Mouse (Mus musculus): ENCODE results near the gene Gbgt1. TPM values are rescaled to one million over a fixed set of nuclear protein-coding genes. Genes with fewer than 3 reads are reported as not detected.

Gbgt1 gene
- polyA plus RNA-seq (2012; ENCODE audit: insufficient read depth, insufficient read length, missing spikeins): 16.0 and 18.4 TPM in 2 replicates

DNA sequence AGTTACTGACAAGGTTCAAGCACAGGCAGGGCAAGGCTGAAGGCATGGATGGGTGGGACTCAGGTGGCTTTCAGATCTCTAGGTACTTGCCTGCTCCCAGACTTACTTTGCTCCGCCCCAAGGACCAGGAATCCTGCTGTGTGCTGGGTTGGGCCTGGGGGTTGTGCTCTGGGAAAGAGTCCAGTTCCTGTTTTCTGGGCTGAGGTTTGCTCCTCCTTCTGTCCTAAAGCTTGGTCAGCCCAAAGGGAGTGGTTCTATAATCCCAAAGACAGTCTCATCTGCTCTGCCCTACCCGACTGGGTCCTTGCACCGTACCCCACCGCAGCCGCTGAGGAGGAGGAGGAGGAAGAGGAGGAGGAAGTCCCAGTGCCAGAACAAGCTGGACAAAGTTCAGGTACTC lies at the start of gene Gbgt1:
Gbgt1 (plus strand) TSS at position 221 of the 400 bp plus-strand sequence.
- peak within 1 kb of the TSS; percentile 47 for H3K4me3 ChIP-seq (ENCODE audit: insufficient read depth, low read length)
- H3K4me1 ChIP-seq (ENCODE audit: control insufficient read depth, insufficient read depth, low read length): peaks cover 35% of the 10 kb centered on the region
- TF ChIP-seq POLR2A (IDR thresholded peaks at IDR 0.05; ENCODE audit: borderline replicate concordance, low read depth, low read length): no peak
- TF ChIP-seq CTCF (IDR thresholded peaks at IDR 0.05; ENCODE audit: low read depth, low read length): no peak
- peak within 1 kb of the TSS; percentile 16 for H3K27ac ChIP-seq (ENCODE audit: insufficient read depth, low read depth, low read length)

DNA sequence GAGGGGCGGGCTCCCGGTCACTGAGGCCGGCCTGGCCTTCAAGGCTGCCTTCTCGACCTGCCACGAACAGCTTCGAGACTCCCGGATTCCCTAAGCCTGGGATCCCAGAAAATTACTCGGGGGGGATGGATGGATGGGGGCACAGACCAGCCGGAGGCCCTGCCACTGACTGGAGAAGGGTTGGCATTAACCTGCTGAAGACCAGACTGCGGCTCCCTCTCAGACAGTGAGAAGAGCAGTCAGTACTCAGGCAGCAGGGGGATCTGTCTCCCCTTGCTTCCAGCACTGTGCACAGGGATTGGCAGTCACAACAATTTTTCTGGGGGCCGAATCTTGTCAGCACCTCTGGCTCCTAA lies 49.4 kb upstream of the Gbgt1 start:
- 0 out of 2 replicates have a peak, but pooled peaks cover 2% of the 10 kb centered on the region for H3K4me1 ChIP-seq (ENCODE audit: control insufficient read depth, insufficient read depth, low read length)
- TF ChIP-seq CTCF (IDR thresholded peaks at IDR 0.05; ENCODE audit: low read depth, low read length) (no peak), POLR2A (IDR thresholded peaks at IDR 0.05; ENCODE audit: borderline replicate concordance, low read depth, low read length) (no peak)
- H3K4me3 ChIP-seq (ENCODE audit: insufficient read depth, low read length): peak overlapping the region; percentile 88
- H3K27ac ChIP-seq (ENCODE audit: insufficient read depth, low read depth, low read length): no peak overlapping the region

DNA sequence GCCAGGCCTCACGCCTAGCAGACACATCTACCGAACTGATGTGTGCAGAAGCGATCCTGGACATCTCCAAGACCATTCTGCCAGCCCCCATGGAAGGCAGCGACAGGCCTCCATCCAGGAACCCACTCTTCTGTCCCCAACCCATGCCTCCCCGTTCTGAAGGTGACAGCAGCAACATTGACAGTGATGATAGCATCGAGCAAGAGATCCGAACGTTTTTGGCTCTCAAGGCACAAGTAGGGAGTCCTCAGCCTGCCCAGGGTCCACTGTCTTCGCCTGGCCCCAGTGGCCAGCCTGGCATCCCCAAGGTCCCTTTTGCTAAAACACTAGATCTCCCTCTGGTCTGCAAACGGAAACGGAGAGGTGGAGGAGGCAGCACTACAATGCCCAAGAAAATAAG lies 45.0 kb upstream of the Gbgt1 start:
- H3K4me1 ChIP-seq (ENCODE audit: control insufficient read depth, insufficient read depth, low read length): no peaks in the 10 kb centered on the region
- no peak overlapping the region for H3K4me3 ChIP-seq (ENCODE audit: insufficient read depth, low read length)
- H3K27ac ChIP-seq (ENCODE audit: insufficient read depth, low read depth, low read length): no peak overlapping the region
- TF ChIP-seq CTCF (IDR thresholded peaks at IDR 0.05; ENCODE audit: low read depth, low read length): no peak
- no peak for TF ChIP-seq POLR2A (IDR thresholded peaks at IDR 0.05; ENCODE audit: borderline replicate concordance, low read depth, low read length)

DNA sequence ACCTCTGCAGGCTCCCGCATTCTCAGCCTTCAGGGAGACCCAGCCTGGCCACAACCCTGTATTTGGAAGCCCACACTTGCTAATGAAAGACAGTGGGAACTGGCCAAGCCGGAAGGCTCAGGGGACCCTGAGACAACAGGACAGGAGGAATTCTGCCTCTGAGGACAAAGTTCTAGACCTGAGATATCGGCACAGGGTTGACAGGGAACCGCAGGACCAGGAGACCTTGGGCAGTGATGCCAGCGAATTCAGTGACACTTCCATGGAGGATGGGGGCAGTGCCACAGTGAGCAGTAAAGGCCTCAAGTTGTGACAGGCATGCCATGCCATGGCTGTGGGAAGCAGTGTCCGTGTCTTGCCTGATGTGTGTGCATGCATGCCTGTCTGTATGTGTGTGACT lies 43.2 kb upstream of the Gbgt1 start:
- Histone ChIP-seq H3K4me1 (ENCODE audit: control insufficient read depth, insufficient read depth, low read length) (no peaks in the 10 kb centered on the region), H3K4me3 (ENCODE audit: insufficient read depth, low read length) (no peak overlapping the region), H3K27ac (ENCODE audit: insufficient read depth, low read depth, low read length) (no peak overlapping the region)
- no peak for TF ChIP-seq CTCF (IDR thresholded peaks at IDR 0.05; ENCODE audit: low read depth, low read length)
- no peak for TF ChIP-seq POLR2A (IDR thresholded peaks at IDR 0.05; ENCODE audit: borderline replicate concordance, low read depth, low read length)

DNA sequence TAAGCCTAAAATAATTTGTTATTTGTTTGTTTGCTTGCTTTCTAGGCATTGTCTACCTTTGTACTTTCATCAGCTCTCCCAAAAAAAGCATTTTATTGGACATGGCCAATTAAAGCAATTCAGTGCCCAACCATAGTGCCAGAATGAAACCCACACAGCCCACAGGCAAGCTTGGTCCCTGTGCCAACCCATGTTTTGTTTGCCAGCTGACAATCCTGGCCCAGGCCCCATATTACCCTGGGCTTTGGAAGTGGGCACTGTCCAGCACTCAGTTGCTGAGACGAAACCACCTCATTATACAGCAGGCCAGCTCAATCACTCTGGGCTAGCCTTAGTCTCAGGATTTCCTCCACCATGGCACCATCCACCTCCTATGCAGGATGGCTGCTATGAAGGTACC lies 40.1 kb upstream of the Gbgt1 start:
- TF ChIP-seq CTCF (IDR thresholded peaks at IDR 0.05; ENCODE audit: low read depth, low read length) (no peak), POLR2A (IDR thresholded peaks at IDR 0.05; ENCODE audit: borderline replicate concordance, low read depth, low read length) (no peak)
- H3K4me1 ChIP-seq (ENCODE audit: control insufficient read depth, insufficient read depth, low read length): no peaks in the 10 kb centered on the region
- H3K27ac ChIP-seq (ENCODE audit: insufficient read depth, low read depth, low read length): no peak overlapping the region
- H3K4me3 ChIP-seq (ENCODE audit: insufficient read depth, low read length): no peak overlapping the region

DNA sequence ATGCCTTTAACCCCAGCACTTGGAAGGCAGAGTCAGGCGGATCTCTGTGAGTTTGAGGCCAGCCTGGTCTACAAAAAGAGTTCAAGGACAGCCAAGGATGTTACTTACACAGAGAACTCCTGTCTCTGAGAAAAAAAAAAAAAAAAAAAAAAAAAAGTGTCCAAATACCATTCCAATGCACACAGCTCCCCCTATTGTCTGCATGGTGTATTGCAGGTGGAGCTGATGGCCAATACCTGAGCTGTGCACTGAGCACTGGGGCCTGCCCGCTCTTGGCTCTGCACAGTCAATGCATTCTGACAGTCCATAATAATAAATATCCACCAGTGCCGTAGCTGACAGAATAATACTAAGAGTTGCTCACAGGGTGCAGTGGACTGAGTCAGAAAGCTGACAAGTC lies 32.8 kb upstream of the Gbgt1 start:
- no peak overlapping the region for H3K4me3 ChIP-seq (ENCODE audit: insufficient read depth, low read length)
- no peak overlapping the region for H3K27ac ChIP-seq (ENCODE audit: insufficient read depth, low read depth, low read length)
- H3K4me1 ChIP-seq (ENCODE audit: control insufficient read depth, insufficient read depth, low read length): peaks cover 9% of the 10 kb centered on the region
- TF ChIP-seq POLR2A (IDR thresholded peaks at IDR 0.05; ENCODE audit: borderline replicate concordance, low read depth, low read length): no peak
- peak; percentile 75; the same call in 1 of the 2 replicates for TF ChIP-seq CTCF (IDR thresholded peaks at IDR 0.05; ENCODE audit: low read depth, low read length)

DNA sequence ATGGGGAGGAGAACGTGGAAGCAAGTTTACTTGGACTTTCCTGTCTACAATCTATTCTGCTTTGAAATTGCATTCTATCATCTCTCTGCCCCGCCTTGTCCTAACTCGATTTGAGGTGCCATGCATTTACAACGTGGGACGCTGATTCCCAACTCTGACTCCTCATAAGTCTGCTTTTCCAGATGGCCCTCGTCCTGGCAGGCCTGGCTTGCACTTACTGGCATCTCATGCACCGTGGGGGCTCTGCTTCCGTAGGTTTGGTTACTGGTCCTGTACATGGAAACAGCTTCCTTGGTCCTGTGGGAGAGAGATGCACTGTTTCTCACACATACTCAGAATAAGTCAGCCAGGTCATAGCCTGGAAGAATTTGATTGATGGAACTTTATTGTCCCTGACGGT lies 31.8 kb upstream of the Gbgt1 start:
- no peak overlapping the region for H3K27ac ChIP-seq (ENCODE audit: insufficient read depth, low read depth, low read length)
- no peak overlapping the region for H3K4me3 ChIP-seq (ENCODE audit: insufficient read depth, low read length)
- H3K4me1 ChIP-seq (ENCODE audit: control insufficient read depth, insufficient read depth, low read length): peaks cover 10% of the 10 kb centered on the region
- TF ChIP-seq CTCF (IDR thresholded peaks at IDR 0.05; ENCODE audit: low read depth, low read length): no peak
- no peak for TF ChIP-seq POLR2A (IDR thresholded peaks at IDR 0.05; ENCODE audit: borderline replicate concordance, low read depth, low read length)

DNA sequence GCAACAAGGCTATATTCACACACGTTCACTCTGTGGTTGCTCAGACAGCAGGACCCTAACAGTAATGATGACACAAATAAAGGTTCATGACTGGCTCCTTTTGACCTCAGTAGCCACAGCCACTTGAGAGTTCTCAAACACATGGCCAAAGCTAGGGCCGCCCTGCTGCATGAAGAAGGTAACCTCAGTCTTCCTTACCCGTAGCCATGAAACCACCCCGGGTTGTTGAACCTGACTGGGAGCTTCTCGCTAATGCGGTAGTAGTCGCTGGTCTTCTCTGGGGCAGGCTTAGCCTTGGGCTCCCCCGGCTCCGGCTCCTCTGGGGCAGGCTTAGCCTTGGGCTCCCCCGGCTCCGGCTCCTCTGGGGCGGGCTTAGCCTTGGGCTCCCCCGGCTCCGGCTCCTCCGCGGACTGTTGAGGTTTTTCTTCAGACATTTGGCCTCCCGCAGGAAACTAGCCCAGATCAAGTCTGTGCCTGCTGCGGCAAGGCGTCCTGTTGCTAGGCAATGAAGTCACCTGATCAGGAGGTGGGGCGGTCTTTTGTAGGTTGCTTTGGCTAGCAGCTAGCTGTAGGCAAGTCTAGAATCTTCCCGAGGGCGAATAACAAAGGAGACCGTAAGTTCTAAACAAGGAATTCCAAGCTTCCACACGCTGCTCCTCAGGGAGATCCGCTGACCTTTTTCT lies 30.7 kb upstream of the Gbgt1 start, which contains the start of gene 1700007K13Rik:
1700007K13Rik (minus strand) TSS at position 497 of the 683 bp plus-strand sequence.
- TF ChIP-seq POLR2A (IDR thresholded peaks at IDR 0.05; ENCODE audit: borderline replicate concordance, low read depth, low read length) (no peak), CTCF (IDR thresholded peaks at IDR 0.05; ENCODE audit: low read depth, low read length) (no peak)
- Histone ChIP-seq H3K27ac (ENCODE audit: insufficient read depth, low read depth, low read length) (no peak within 1 kb of the TSS), H3K4me3 (ENCODE audit: insufficient read depth, low read length) (no peak within 1 kb of the TSS), H3K4me1 (ENCODE audit: control insufficient read depth, insufficient read depth, low read length) (peaks cover 10% of the 10 kb centered on the region)

DNA sequence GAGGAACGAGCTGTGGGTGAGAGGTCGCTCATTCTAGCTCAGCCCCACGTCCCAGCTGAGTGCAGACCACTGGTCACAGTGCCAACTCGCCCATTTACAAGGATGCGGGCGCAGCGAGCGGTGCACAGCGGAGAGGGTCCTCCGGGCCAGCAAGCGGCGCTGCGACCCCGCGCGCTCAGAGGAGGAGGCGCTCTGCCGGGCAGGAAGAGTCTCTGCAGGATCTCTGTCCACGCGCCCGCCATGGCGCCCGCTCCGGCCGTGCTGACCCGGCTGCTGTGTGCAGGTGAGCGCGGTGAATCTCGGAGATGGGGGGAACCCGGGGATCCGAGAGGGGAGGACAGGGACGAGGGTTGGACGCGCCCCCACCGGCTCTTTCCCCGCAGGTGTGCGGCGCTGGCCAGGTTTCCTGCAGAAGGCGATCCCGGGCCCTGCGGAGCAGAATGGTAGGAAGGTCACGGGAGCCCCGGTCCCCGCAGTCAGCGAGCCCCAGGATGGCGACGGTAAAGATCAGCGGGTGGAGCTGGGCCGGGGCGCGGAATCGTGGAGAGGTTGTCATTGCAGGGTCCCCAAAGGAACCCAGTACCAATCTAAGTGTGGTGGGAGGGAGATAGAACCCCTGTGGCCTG lies 28.7 kb upstream of the Gbgt1 start, which contains the start of gene Mrps2:
Mrps2 (plus strand) TSS at position 207 of the 626 bp plus-strand sequence.
- Histone ChIP-seq H3K4me1 (ENCODE audit: control insufficient read depth, insufficient read depth, low read length) (peaks cover 10% of the 10 kb centered on the region), H3K27ac (ENCODE audit: insufficient read depth, low read depth, low read length) (0 out of 2 replicates have a peak within 1 kb of the TSS, but pooled peaks have one; percentile 6), H3K4me3 (ENCODE audit: insufficient read depth, low read length) (peak within 1 kb of the TSS; percentile 83)
- TF ChIP-seq POLR2A (IDR thresholded peaks at IDR 0.05; ENCODE audit: borderline replicate concordance, low read depth, low read length) (no peak), CTCF (IDR thresholded peaks at IDR 0.05; ENCODE audit: low read depth, low read length) (peak; percentile 46)
